Mouse (Mus musculus): ENCODE measurements around the gene Vps39. TPM values are rescaled to one million over a fixed set of nuclear protein-coding genes. Genes with fewer than 3 reads are reported as not detected.

Vps39 gene
- 16.2 and 18.0 TPM in 2 replicates for polyA plus RNA-seq (2012; rRNA removed)

DNA sequence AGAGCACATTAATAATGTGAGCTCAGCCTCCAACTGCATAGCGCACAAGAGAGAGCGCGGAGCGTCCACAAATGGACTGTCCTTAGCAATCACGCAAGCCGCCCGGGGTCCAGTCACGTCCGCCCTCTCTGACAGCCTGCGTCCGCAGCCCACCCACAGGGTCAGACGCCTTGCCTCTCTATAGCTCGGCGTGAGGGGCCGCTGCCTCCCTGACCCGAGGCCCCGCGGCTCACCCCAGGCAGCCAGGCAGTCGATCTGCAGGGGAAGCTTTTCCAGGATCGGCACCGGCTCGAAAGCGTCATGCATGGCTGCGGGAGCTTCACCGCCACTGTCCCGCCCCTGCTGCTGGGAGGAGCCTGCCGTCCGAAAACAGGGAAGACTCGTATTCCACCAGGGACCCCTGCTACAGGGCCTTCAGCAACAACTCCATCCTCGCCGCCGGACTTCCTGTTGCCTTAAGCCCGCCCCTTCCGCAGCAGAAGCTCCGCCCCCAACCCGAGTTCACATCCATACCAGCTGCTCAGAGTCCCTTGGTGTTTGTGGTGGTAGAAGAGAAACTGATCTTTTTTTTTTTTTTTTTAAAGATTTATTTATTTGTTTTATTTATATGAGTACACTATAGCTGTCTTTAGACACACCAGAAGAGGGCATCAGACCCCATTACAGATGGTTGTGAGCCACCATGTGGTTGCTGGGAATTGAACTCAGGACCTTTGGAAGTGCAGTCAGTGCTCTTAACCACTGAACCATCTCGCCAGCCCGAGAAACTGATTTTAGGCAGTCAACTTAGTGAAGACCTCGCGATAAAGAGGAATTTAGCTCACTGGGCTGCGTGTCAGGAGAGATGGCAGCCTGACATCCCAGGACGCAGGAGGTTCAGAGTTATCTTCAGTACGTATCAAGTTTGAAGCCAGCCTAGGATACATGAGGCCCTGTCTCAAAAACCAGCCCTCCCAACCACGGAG is at the start of gene Vps39:
Vps39 (minus strand) TSS at position 456 of the 965 bp plus-strand sequence.

DNA sequence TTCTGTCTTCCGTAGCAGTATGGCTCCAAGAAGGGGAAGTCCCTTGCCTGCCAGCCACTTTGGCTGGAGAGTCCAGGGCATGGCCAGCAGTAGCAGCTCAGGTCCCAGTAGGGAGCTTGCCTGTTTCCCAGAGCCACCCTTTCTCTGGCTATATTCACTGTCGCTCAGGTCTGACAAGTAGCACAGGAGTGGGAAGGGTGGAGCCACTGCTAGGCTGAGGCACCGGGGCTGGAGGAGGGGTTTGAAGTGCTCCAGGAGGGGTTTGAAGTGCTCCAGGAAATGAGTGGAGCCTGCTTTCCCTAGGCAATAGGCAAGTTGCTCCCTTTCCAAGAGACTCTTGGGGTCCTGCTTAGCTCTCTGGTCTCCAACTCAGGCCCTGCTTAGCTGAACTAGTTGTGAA is 39.0 kb downstream of the Vps39 start, which contains the start of gene Pla2g4f:
Pla2g4f (minus strand) TSS at position 190 of the 400 bp plus-strand sequence.

DNA sequence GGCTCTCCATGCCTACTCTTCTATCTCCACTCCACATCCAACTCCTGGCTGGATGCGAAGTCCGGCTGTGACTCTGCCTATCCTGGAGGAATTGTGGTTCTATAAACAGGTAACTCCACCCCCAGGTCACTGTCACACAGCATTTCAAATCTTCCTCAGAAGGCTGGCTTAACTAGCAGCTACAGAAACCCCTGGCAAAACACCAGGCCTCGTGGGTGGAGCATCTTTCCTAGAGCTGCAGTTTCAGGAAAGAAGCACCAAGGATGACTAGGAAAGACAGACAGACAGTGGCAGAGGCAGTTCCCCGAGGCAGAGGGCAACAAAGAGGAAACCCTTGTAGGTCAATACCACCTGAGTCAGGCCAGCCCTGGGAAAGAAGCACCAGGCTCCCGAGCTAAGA is 63.9 kb downstream of the Vps39 start, which contains the start of gene Pla2g4d:
Pla2g4d (minus strand) TSS at position 203 of the 400 bp plus-strand sequence.

Other genes starting within 250 kb of the Vps39 start
- 34.8 and 43.9 TPM in 2 replicates for gene Ehd4, start 198.5 kb downstream of the Vps39 start, polyA plus RNA-seq (2012; rRNA removed)
- 0.05 and 0.14 TPM in 2 replicates for gene Pla2g4e, start 107.8 kb downstream of the Vps39 start, polyA plus RNA-seq (2012; rRNA removed)
- gene Pla2g4d, start 63.9 kb downstream of the Vps39 start, polyA plus RNA-seq (2012; rRNA removed) = 0.03 and 0.06 TPM in 2 replicates
- gene Pla2g4f, start 39.0 kb downstream of the Vps39 start, polyA plus RNA-seq (2012; rRNA removed) = 9.4 and 9.8 TPM in 2 replicates
- 6.9 and 9.2 TPM in 2 replicates for gene Ganc, start 50.8 kb upstream of the Vps39 start, polyA plus RNA-seq (2012; rRNA removed)
- 6.7 and 7.9 TPM in 2 replicates for gene Tmem87a, start 51.0 kb upstream of the Vps39 start, polyA plus RNA-seq (2012; rRNA removed)
- 0.49 and 0.53 TPM in 2 replicates for gene Capn3, start 102.9 kb upstream of the Vps39 start, polyA plus RNA-seq (2012; rRNA removed)
- gene Zfp106, start 210.7 kb upstream of the Vps39 start, polyA plus RNA-seq (2012; rRNA removed) = 44.5 and 46.3 TPM in 2 replicates
- 4.9 and 6.5 TPM in 2 replicates for gene Snap23, start 214.5 kb upstream of the Vps39 start, polyA plus RNA-seq (2012; rRNA removed)

Measured in colon, adult 2 months (tissue).